In the genomic region with DNA sequence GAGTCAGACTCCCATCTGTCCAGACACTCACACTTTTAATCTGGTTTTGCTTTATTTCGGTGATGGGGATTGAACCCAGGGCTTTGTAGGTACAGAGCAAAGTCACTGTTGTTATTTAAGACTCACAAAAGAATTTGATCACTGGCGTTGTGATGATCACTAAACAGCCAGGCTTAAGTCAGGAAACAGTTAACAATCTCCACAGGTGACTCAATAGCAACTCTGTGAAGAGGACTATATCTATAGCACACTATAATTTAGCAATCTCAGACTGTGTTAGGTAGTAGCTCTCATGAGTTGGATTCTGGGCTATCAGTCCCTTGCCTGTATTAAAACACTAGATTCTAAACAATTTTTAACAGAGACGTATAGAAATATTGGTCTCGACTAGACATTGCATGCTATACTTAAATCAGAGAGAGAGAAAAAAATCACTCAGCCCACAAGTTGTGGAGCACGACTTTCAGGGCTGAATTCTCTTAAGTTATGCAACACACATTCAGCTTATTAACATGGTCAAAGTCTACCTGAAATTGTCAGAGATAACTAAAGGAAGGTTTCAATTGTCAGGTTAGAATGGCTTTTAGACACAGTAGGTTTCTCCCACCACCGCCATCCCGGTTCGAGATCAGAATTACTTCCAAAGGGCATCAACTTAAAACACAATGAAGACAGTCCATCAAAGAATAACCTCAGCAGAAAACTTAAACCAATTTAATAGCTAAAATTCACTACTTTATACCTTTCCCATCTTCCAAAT, we compare ENCODE assay signal across 36 mouse cellular contexts. TPM values are rescaled to one million over a fixed set of nuclear protein-coding genes. Genes with fewer than 3 reads are reported as not detected.
DNase-seq lines count a peak whose midpoint lies in the region; ATAC-seq and TF ChIP-seq lines count a peak whose summit lies in the region.
"Had no signal": no experiment of that assay in that cellular context is flagged by ENCODE, and none has a peak within 500 bp of the region (broad histone marks: within the 10 kb centered on the region; RNA-seq: fewer than 3 reads in every experiment).

No protein-coding gene starts in this region.

- H3K9me3 ChIP-seq in liver, embryonic 16.5 days (replicated peaks; ENCODE audit: control insufficient read depth, low read length), result no peaks in the 10 kb centered on the region
- no peaks in the 10 kb centered on the region for H3K9me3 ChIP-seq in liver, embryonic 11.5 days (ENCODE audit: control insufficient read depth, low read length)
- no peaks in the 10 kb centered on the region for H3K9me3 ChIP-seq in intestine, embryonic 16.5 days (ENCODE audit: control insufficient read depth, low read length)
- H3K9me3 ChIP-seq in stomach, postnatal 0 days (ENCODE audit: control insufficient read depth, low read length), result no peaks in the 10 kb centered on the region
- H3K9me3 ChIP-seq in hindbrain, embryonic 11.5 days (ENCODE audit: control insufficient read depth, low read length), result no peaks in the 10 kb centered on the region
- H3K9me3 ChIP-seq: hindbrain, embryonic 10.5 days; limb, embryonic 13.5 days; midbrain, embryonic 12.5 days had no signal

- TF ChIP-seq CTCF in stomach, postnatal 0 days (IDR thresholded peaks at IDR 0.05; ENCODE audit: low read depth), result no peak

- H3K27me3 ChIP-seq in liver, embryonic 16.5 days (ENCODE audit: control insufficient read depth, insufficient read depth, low read depth, low read length), result peaks cover 12% of the 10 kb centered on the region
- H3K27me3 ChIP-seq in liver, embryonic 11.5 days (replicated peaks; ENCODE audit: control insufficient read depth, insufficient read depth, low read length), result peaks cover 8% of the 10 kb centered on the region
- peaks cover 12% of the 10 kb centered on the region; the same call in 1 of the 2 replicates for H3K27me3 ChIP-seq in intestine, embryonic 16.5 days (replicated peaks; ENCODE audit: control insufficient read depth, insufficient read depth, low read length)
- no peaks in the 10 kb centered on the region; the same call in 1 of the 2 replicates for H3K27me3 ChIP-seq in stomach, postnatal 0 days (ENCODE audit: control insufficient read depth, insufficient read depth, low read length)
- peaks cover 15% of the 10 kb centered on the region for H3K27me3 ChIP-seq in hindbrain, embryonic 11.5 days (ENCODE audit: control insufficient read depth, insufficient read depth, low read length)
- H3K27me3 ChIP-seq: Patski had no signal

- intact Hi-C loops in gastrocnemius, postnatal 14 days (cut with DNase I; ENCODE audit: low total_unique reads), result no loop called here

- no peak overlapping the region for H3K4me3 ChIP-seq in liver, embryonic 16.5 days (ENCODE audit: low read depth, low read length)
- no peak overlapping the region for H3K4me3 ChIP-seq in liver, embryonic 11.5 days (ENCODE audit: low read depth, low read length)
- peak overlapping the region; percentile 25 for H3K4me3 ChIP-seq in intestine, embryonic 16.5 days (ENCODE audit: low read length)
- no peak overlapping the region for H3K4me3 ChIP-seq in stomach, postnatal 0 days (ENCODE audit: low read depth, low read length)
- no peak overlapping the region for H3K4me3 ChIP-seq in hindbrain, embryonic 11.5 days (ENCODE audit: low read depth, low read length)
- H3K4me3 ChIP-seq: gastrocnemius, adult 2 months; hindbrain, embryonic 10.5 days; limb, embryonic 13.5 days; midbrain, embryonic 12.5 days had no signal

- H3K27ac ChIP-seq in liver, embryonic 16.5 days (ENCODE audit: low read length), result no peak overlapping the region; the same call in 1 of the 2 replicates
- H3K27ac ChIP-seq in liver, embryonic 11.5 days (ENCODE audit: low read depth, low read length), result no peak overlapping the region
- peak overlapping the region; percentile 84 for H3K27ac ChIP-seq in intestine, embryonic 16.5 days (ENCODE audit: low read length)
- H3K27ac ChIP-seq in stomach, postnatal 0 days (replicated peaks), result no peak overlapping the region
- no peak overlapping the region for H3K27ac ChIP-seq in hindbrain, embryonic 11.5 days (ENCODE audit: low read depth, low read length)
- H3K27ac ChIP-seq: gastrocnemius, adult 2 months; hindbrain, embryonic 10.5 days; limb, embryonic 13.5 days; liver, embryonic 14.5 days; midbrain, embryonic 12.5 days had no signal

- DNase-seq in liver, embryonic 11.5 days (ENCODE audit: low spot score), result no peak
- DNase-seq in adipocyte (ENCODE audit: low spot score), result peak; percentile 45
- DNase-seq in stomach, postnatal 0 days (ENCODE audit: low spot score), result no peak
- no peak for DNase-seq in hindbrain, embryonic 11.5 days (ENCODE audit: low spot score)
- no peak for DNase-seq in layer of hippocampus, adult 11-12 months (ENCODE audit: low spot score)
- no peak for DNase-seq in gastrocnemius, postnatal 14 days
- DNase-seq: adrenal gland, postnatal 25 days; cerebellum, adult 11-12 months; gastrocnemius, adult 2 months; heart, postnatal 14 days; kidney, postnatal 14 days; lung, embryonic 14.5 days; thymus, postnatal 14 days had no signal

- no peak overlapping the region for H3K9ac ChIP-seq in liver, embryonic 16.5 days (ENCODE audit: low read depth, low read length)
- no peak overlapping the region for H3K9ac ChIP-seq in liver, embryonic 11.5 days (ENCODE audit: low read depth, low read length)
- peak overlapping the region; percentile 43 for H3K9ac ChIP-seq in intestine, embryonic 16.5 days (ENCODE audit: low read depth, low read length)
- no peak overlapping the region for H3K9ac ChIP-seq in stomach, postnatal 0 days (ENCODE audit: low read length)
- no peak overlapping the region for H3K9ac ChIP-seq in hindbrain, embryonic 11.5 days (ENCODE audit: low read depth, low read length)
- H3K9ac ChIP-seq: limb, embryonic 13.5 days; liver, embryonic 14.5 days; lung, embryonic 14.5 days; midbrain, embryonic 12.5 days had no signal

- no peak for ATAC-seq in liver, embryonic 16.5 days (ENCODE audit: low read depth)
- ATAC-seq in liver, embryonic 11.5 days (replicated peaks; ENCODE audit: low FRiP score), result no peak
- ATAC-seq in intestine, embryonic 16.5 days, result peak; percentile 68
- ATAC-seq in stomach, postnatal 0 days (ENCODE audit: low FRiP score, low TSS enrichment), result no peak
- no peak for ATAC-seq in hindbrain, embryonic 11.5 days (ENCODE audit: low FRiP score)
- ATAC-seq: forebrain, embryonic 16.5 days; hindbrain, embryonic 16.5 days; Patski had no signal

- WGBS in liver, embryonic 16.5 days (ENCODE audit: insufficient replicate concordance), result 68% methylated on average over 8 of the region's 8 CpGs
- 79% methylated on average over 8 of the region's 8 CpGs for WGBS in liver, embryonic 11.5 days
- 61% methylated on average over 8 of the region's 8 CpGs for WGBS in intestine, embryonic 16.5 days
- WGBS in stomach, postnatal 0 days, result 62% methylated on average over 8 of the region's 8 CpGs
- WGBS in hindbrain, embryonic 11.5 days, result 85% methylated on average over 8 of the region's 8 CpGs

- H3K4me2 ChIP-seq in liver, embryonic 16.5 days (ENCODE audit: low read depth, low read length), result peak overlapping the region; percentile 9; the same call in 1 of the 2 replicates
- no peak overlapping the region for H3K4me2 ChIP-seq in liver, embryonic 11.5 days
- H3K4me2 ChIP-seq in intestine, embryonic 16.5 days (ENCODE audit: low read depth, low read length), result peak overlapping the region; percentile 37
- peak overlapping the region; percentile 0 for H3K4me2 ChIP-seq in stomach, postnatal 0 days (replicated peaks; ENCODE audit: low read depth)
- no peak overlapping the region for H3K4me2 ChIP-seq in hindbrain, embryonic 11.5 days (replicated peaks; ENCODE audit: low read depth, low read length)
- H3K4me2 ChIP-seq: limb, embryonic 13.5 days; lung, embryonic 14.5 days; midbrain, embryonic 12.5 days had no signal

- peaks cover 7% of the 10 kb centered on the region for H3K4me1 ChIP-seq in liver, embryonic 16.5 days (ENCODE audit: control insufficient read depth, low read depth, low read length)
- no peaks in the 10 kb centered on the region for H3K4me1 ChIP-seq in liver, embryonic 11.5 days (replicated peaks; ENCODE audit: control insufficient read depth, insufficient read depth, low read length)
- peaks cover 8% of the 10 kb centered on the region; the same call in 1 of the 2 replicates for H3K4me1 ChIP-seq in intestine, embryonic 16.5 days (ENCODE audit: control insufficient read depth, insufficient read depth, low read length)
- H3K4me1 ChIP-seq in stomach, postnatal 0 days (replicated peaks; ENCODE audit: control insufficient read depth, insufficient read depth), result no peaks in the 10 kb centered on the region
- H3K4me1 ChIP-seq in hindbrain, embryonic 11.5 days (replicated peaks; ENCODE audit: control insufficient read depth, insufficient read depth, low read length), result no peaks in the 10 kb centered on the region

- TF ChIP-seq EP300 in stomach, postnatal 0 days (optimal IDR thresholded peaks at IDR 0.05), result no peak

- H3K36me3 ChIP-seq in liver, embryonic 16.5 days (ENCODE audit: control insufficient read depth, insufficient read depth), result no peaks in the 10 kb centered on the region
- H3K36me3 ChIP-seq in liver, embryonic 11.5 days (ENCODE audit: control insufficient read depth, insufficient read depth, low read length), result no peaks in the 10 kb centered on the region
- no peaks in the 10 kb centered on the region for H3K36me3 ChIP-seq in intestine, embryonic 16.5 days (ENCODE audit: control insufficient read depth, insufficient read depth, low read length)
- no peaks in the 10 kb centered on the region for H3K36me3 ChIP-seq in stomach, postnatal 0 days (ENCODE audit: control insufficient read depth, insufficient read depth, low read length)
- no peaks in the 10 kb centered on the region for H3K36me3 ChIP-seq in hindbrain, embryonic 11.5 days (ENCODE audit: control insufficient read depth, insufficient read depth, low read length)
- H3K36me3 ChIP-seq: hindbrain, embryonic 10.5 days; limb, embryonic 13.5 days; midbrain, embryonic 12.5 days had no signal

RNA-seq across cellular contexts. Expression of gene Ifne, which starts 54.4 kb away (rescaled TPM):
- not detected in 2 replicates for polyA plus RNA-seq in liver, embryonic 16.5 days (2015; fragmentation: Nextera tagmentation; extraction: Ambion mirVana)
- not detected in 2 replicates for polyA plus RNA-seq in liver, embryonic 11.5 days (2014; fragmentation: Nextera tagmentation; extraction: Ambion mirVana)
- polyA plus RNA-seq in intestine, embryonic 16.5 days (2015; fragmentation: Nextera tagmentation; extraction: Ambion mirVana), result not detected in 2 replicates
- 0.85 and 1.1 TPM in 2 replicates for polyA plus RNA-seq in stomach, postnatal 0 days (2015; fragmentation: Nextera tagmentation; extraction: Ambion mirVana)
- polyA plus RNA-seq in hindbrain, embryonic 11.5 days (2014; fragmentation: Nextera tagmentation; extraction: Ambion mirVana), result not detected in 2 replicates
- total RNA-seq in gastrocnemius, postnatal 14 days (2021), result not detected
- total RNA-seq: adrenal gland, postnatal 25 days; common myeloid progenitor, adult 5-6 weeks; ES-E14; gastrocnemius, adult 2 months; heart, postnatal 14 days; layer of hippocampus, adult 8-10 months; layer of hippocampus, postnatal 25 days; left cerebral cortex, adult 8-10 months; left cerebral cortex, postnatal 36 days; megakaryocyte progenitor cell, adult 5-6 weeks had no signal
- polyA plus RNA-seq: forebrain, embryonic 11.5 days; forebrain, embryonic 16.5 days; gonadal fat pad, adult 2 months; heart, embryonic 14.5 days; hindbrain, embryonic 10.5 days; hindbrain, embryonic 16.5 days; intestine, embryonic 14.5 days; kidney, embryonic 14.5 days; limb, embryonic 13.5 days; liver, embryonic 14.5 days; lung, embryonic 14.5 days; midbrain, embryonic 12.5 days; neural tube, embryonic 14.5 days; stomach, embryonic 14.5 days had no signal

Comparison
In these comparisons a context has a peak if more than half of its experiments do, and no peak if none do; other contexts are left out.
1. H3K4me2 ChIP-seq: peak in liver, embryonic 16.5 days (single experiment), intestine, embryonic 16.5 days (single experiment) and stomach, postnatal 0 days (single experiment); none in liver, embryonic 11.5 days (single experiment) and hindbrain, embryonic 11.5 days (single experiment).